8 mouse cellular contexts compared by ENCODE assay signal in genomic region chr10:39733421-39733930, GRCm38 (mm10). TPM values are rescaled to one million over a fixed set of nuclear protein-coding genes. Genes with fewer than 3 reads are reported as not detected.
DNase-seq lines count a peak whose midpoint lies in the region; ATAC-seq lines count a peak whose summit lies in the region.

No protein-coding gene starts in this region.

- DNase-seq in kidney, adult 8-10 months = no peak
- peak; percentile 8 for DNase-seq in NIH3T3 (ENCODE audit: low read depth)

- H3K9ac ChIP-seq in kidney, embryonic 15.5 days = peak overlapping the region; percentile 96
- H3K9ac ChIP-seq in hindbrain, embryonic 12.5 days = peak overlapping the region; percentile 95
- peak overlapping the region; percentile 88 for H3K9ac ChIP-seq in midbrain, embryonic 16.5 days (ENCODE audit: low read depth, low read length)

- no peaks in the 10 kb centered on the region for H3K9me3 ChIP-seq in kidney, embryonic 15.5 days (replicated peaks)
- H3K9me3 ChIP-seq in hindbrain, embryonic 12.5 days (replicated peaks) = no peaks in the 10 kb centered on the region
- no peaks in the 10 kb centered on the region for H3K9me3 ChIP-seq in midbrain, embryonic 16.5 days (replicated peaks; ENCODE audit: control insufficient read depth, low read length, poor library complexity, severe bottlenecking)

- peak overlapping the region; percentile 63 for H3K4me2 ChIP-seq in kidney, embryonic 15.5 days
- peak overlapping the region; percentile 65 for H3K4me2 ChIP-seq in hindbrain, embryonic 12.5 days (replicated peaks)
- peak overlapping the region; percentile 57 for H3K4me2 ChIP-seq in midbrain, embryonic 16.5 days (ENCODE audit: low read length)

- peak overlapping the region; percentile 100 for H3K27ac ChIP-seq in kidney, embryonic 15.5 days
- peak overlapping the region; percentile 100 for H3K27ac ChIP-seq in hindbrain, embryonic 12.5 days
- H3K27ac ChIP-seq in midbrain, embryonic 16.5 days (ENCODE audit: low read length) = peak overlapping the region; percentile 100

- H3K27me3 ChIP-seq in kidney, embryonic 15.5 days = no peaks in the 10 kb centered on the region
- H3K27me3 ChIP-seq in hindbrain, embryonic 12.5 days = no peaks in the 10 kb centered on the region
- no peaks in the 10 kb centered on the region for H3K27me3 ChIP-seq in midbrain, embryonic 16.5 days (ENCODE audit: control insufficient read depth, insufficient read depth, low read depth, low read length)

- ATAC-seq in kidney, embryonic 15.5 days (replicated peaks; ENCODE audit: low FRiP score) = no peak
- no peak for ATAC-seq in hindbrain, embryonic 12.5 days (ENCODE audit: low FRiP score)
- no peak for ATAC-seq in midbrain, embryonic 16.5 days
- ATAC-seq in erythroid progenitor cell, adult 5-6 weeks (replicated peaks; ENCODE audit: low FRiP score, poor library complexity, severe bottlenecking) = no peak
- no peak for ATAC-seq in megakaryocyte progenitor cell, adult 5-6 weeks (replicated peaks; ENCODE audit: poor library complexity)
- ATAC-seq in granulocyte monocyte progenitor cell, adult 5-6 weeks (replicated peaks; ENCODE audit: poor library complexity, severe bottlenecking) = no peak

- H3K36me3 ChIP-seq in kidney, embryonic 15.5 days = no peaks in the 10 kb centered on the region
- no peaks in the 10 kb centered on the region for H3K36me3 ChIP-seq in hindbrain, embryonic 12.5 days
- H3K36me3 ChIP-seq in midbrain, embryonic 16.5 days (ENCODE audit: control insufficient read depth, insufficient read depth, low read length) = no peaks in the 10 kb centered on the region

- WGBS in kidney, embryonic 15.5 days = 12% methylated on average over 10 of the region's 10 CpGs
- 18% methylated on average over 10 of the region's 10 CpGs for WGBS in hindbrain, embryonic 12.5 days
- 10% methylated on average over 10 of the region's 10 CpGs for WGBS in midbrain, embryonic 16.5 days

- H3K4me1 ChIP-seq in kidney, embryonic 15.5 days = peaks cover 14% of the 10 kb centered on the region
- peaks cover 24% of the 10 kb centered on the region for H3K4me1 ChIP-seq in hindbrain, embryonic 12.5 days
- H3K4me1 ChIP-seq in midbrain, embryonic 16.5 days (ENCODE audit: control insufficient read depth, insufficient read depth, low read length) = peaks cover 21% of the 10 kb centered on the region

- H3K4me3 ChIP-seq in kidney, embryonic 15.5 days (replicated peaks) = peak overlapping the region; percentile 88
- peak overlapping the region; percentile 91 for H3K4me3 ChIP-seq in hindbrain, embryonic 12.5 days
- H3K4me3 ChIP-seq in midbrain, embryonic 16.5 days (ENCODE audit: low read depth, low read length) = peak overlapping the region; percentile 84

RNA-seq across cellular contexts. Expression of gene Rev3l, which starts 1.6 kb away (rescaled TPM):
- polyA plus RNA-seq in kidney, embryonic 15.5 days (2015; fragmentation: Nextera tagmentation; extraction: Ambion mirVana) = 14.8 and 15.5 TPM in 2 replicates
- 22.5 and 23.8 TPM in 2 replicates for polyA plus RNA-seq in hindbrain, embryonic 12.5 days (2016; fragmentation: Nextera tagmentation; extraction: Ambion mirVana)
- polyA plus RNA-seq in midbrain, embryonic 16.5 days (2015; fragmentation: Nextera tagmentation; extraction: Ambion mirVana) = 41.4 and 43.2 TPM in 2 replicates
- 52.6 and 77.5 TPM in 2 replicates for total RNA-seq in erythroid progenitor cell, adult 5-6 weeks (2015; ENCODE audit: low replicate concordance)
- 49.8 and 56.7 TPM in 2 replicates for total RNA-seq in erythroid progenitor cell, adult 5-6 weeks (2017; ENCODE audit: low replicate concordance)
- total RNA-seq in megakaryocyte progenitor cell, adult 5-6 weeks (2015) = 35.6 and 40.7 TPM in 2 replicates
- total RNA-seq in megakaryocyte progenitor cell, adult 5-6 weeks (2017) = 18.8 and 23.7 TPM in 2 replicates
- total RNA-seq in granulocyte monocyte progenitor cell, adult 5-6 weeks (2014; fragmentation: Nextera tagmentation) = 39.8 and 47.6 TPM in 2 replicates
- total RNA-seq in granulocyte monocyte progenitor cell, adult 5-6 weeks (2017) = 23.5 and 37.2 TPM in 2 replicates
